Comparison of ENCODE assay signal across 9 mouse cellular contexts in the genomic region with DNA sequence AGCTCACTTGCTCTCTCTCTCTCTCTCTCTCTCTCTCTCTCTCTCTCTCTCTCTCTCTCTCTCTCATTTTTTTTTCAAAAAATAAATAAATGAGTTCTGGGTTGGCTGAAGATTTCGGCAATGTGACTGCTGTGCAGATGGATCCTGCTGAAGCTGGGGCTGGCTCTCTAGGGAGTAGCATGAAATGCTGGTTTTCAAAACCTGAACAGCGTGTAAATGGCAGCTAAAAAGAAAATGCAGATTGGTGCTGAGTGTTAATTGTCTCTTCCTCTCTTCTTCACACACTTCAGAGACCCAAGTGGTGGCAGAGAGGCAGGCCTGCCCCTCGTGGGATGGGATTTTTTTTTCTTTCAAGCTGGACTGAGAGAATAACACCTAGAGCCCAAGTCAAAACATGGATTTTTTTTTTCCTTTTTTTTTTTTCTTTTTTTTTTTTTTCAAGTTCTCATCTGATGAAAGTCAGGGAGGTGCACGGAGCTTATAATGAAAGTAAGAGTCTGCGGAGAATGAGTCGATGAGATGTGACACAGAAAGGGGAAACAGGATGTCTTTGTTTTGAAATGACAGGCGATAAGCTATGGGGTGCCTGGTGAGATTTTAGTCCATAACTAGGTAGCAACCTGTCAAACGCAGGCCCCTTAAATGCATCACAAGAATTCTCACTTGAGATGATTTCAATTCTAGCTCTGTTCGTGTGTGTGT. TPM values are rescaled to one million over a fixed set of nuclear protein-coding genes. Genes with fewer than 3 reads are reported as not detected.
A peak's percentile ranks its signal among the peaks of the same experiment; 100 is the strongest.
DNase-seq lines count a peak whose midpoint lies in the region; ATAC-seq and TF ChIP-seq lines count a peak whose summit lies in the region.
"Had no signal": no experiment of that assay in that cellular context is flagged by ENCODE, and none has a peak within 500 bp of the region (broad histone marks: within the 10 kb centered on the region; RNA-seq: fewer than 3 reads in every experiment).

No protein-coding gene starts in this region.

- no peak for DNase-seq in lung, postnatal 14 days
- peak; percentile 26 for DNase-seq in lung, postnatal 25 days (ENCODE audit: low spot score)
- peak; percentile 37 for DNase-seq in thymus, adult 2 months
- DNase-seq in ovary, postnatal 14 days (ENCODE audit: low spot score): no peak
- no peak for DNase-seq in adrenal gland, postnatal 14 days

- peak overlapping the region; percentile 51 for H3K4me2 ChIP-seq in lung, embryonic 15.5 days
- H3K4me2 ChIP-seq in forebrain, embryonic 15.5 days (replicated peaks): 0 out of 2 replicates have a peak overlapping the region, but pooled peaks have one; percentile 2

- no peak for TF ChIP-seq POLR2A in thymus, adult 2 months (IDR thresholded peaks at IDR 0.05; ENCODE audit: control insufficient read depth, extremely low read depth, insufficient read depth, low read length, poor library complexity)

- 23% methylated on average over 9 of the region's 9 CpGs for WGBS in lung, embryonic 15.5 days
- WGBS in forebrain, embryonic 15.5 days: 33% methylated on average over 9 of the region's 9 CpGs
- WGBS in thymus, adult 2 months: 14% methylated on average over 9 of the region's 9 CpGs

- peak overlapping the region; percentile 8; the same call in 1 of the 2 replicates for H3K4me3 ChIP-seq in lung, embryonic 15.5 days
- no peak overlapping the region for H3K4me3 ChIP-seq in forebrain, embryonic 15.5 days
- H3K4me3 ChIP-seq in thymus, adult 2 months (ENCODE audit: control insufficient read depth, insufficient read depth, low read length): peak overlapping the region; percentile 26; the same call in 1 of the 2 replicates

- no peaks in the 10 kb centered on the region for H3K27me3 ChIP-seq in lung, embryonic 15.5 days
- no peaks in the 10 kb centered on the region for H3K27me3 ChIP-seq in forebrain, embryonic 15.5 days
- no peaks in the 10 kb centered on the region for H3K27me3 ChIP-seq in thymus, adult 2 months (ENCODE audit: control insufficient read depth, insufficient read depth, low read length)

- no peak for TF ChIP-seq CTCF in thymus, adult 2 months (IDR thresholded peaks at IDR 0.05; ENCODE audit: borderline replicate concordance, control insufficient read depth, extremely low read depth, insufficient read depth, low read length, poor library complexity)

- no peak overlapping the region for H3K9ac ChIP-seq in lung, embryonic 15.5 days
- H3K9ac ChIP-seq in forebrain, embryonic 15.5 days (replicated peaks): no peak overlapping the region

- H3K27ac ChIP-seq in lung, embryonic 15.5 days: no peak overlapping the region
- H3K27ac ChIP-seq in forebrain, embryonic 15.5 days (replicated peaks): peak overlapping the region; percentile 67
- peak overlapping the region; percentile 96 for H3K27ac ChIP-seq in thymus, adult 2 months (ENCODE audit: control insufficient read depth, insufficient read depth, low read length)

- no peaks in the 10 kb centered on the region for H3K9me3 ChIP-seq in lung, embryonic 15.5 days
- H3K9me3 ChIP-seq in forebrain, embryonic 15.5 days: no peaks in the 10 kb centered on the region

- 0 out of 2 replicates have a peak, but pooled peaks cover 8% of the 10 kb centered on the region for H3K4me1 ChIP-seq in lung, embryonic 15.5 days
- H3K4me1 ChIP-seq in forebrain, embryonic 15.5 days: peaks cover 14% of the 10 kb centered on the region
- H3K4me1 ChIP-seq in thymus, adult 2 months (replicated peaks; ENCODE audit: control insufficient read depth, insufficient read depth, low read length): peaks cover 17% of the 10 kb centered on the region

- no peak for ATAC-seq in lung, embryonic 15.5 days (ENCODE audit: borderline replicate concordance, extremely low read depth, low FRiP score, low TSS enrichment)
- peak; percentile 77 for ATAC-seq in forebrain, embryonic 15.5 days (replicated peaks)
- ATAC-seq in cerebellum, adult (ENCODE audit: insufficient number of reproducible peaks, low FRiP score, low TSS enrichment): no peak

- H3K36me3 ChIP-seq in lung, embryonic 15.5 days: no peaks in the 10 kb centered on the region
- H3K36me3 ChIP-seq in forebrain, embryonic 15.5 days: no peaks in the 10 kb centered on the region
- no peaks in the 10 kb centered on the region for H3K36me3 ChIP-seq in thymus, adult 2 months (ENCODE audit: control insufficient read depth, insufficient read depth, low read length)

RNA-seq across cellular contexts. Expression of gene Drd3, which starts 44.2 kb away (rescaled TPM):
- not detected in 2 replicates for polyA plus RNA-seq in lung, embryonic 15.5 days (2015; fragmentation: Nextera tagmentation; extraction: Ambion mirVana)
- 0.20 TPM in 1 of 2 replicates, not detected in the other for polyA plus RNA-seq in forebrain, embryonic 15.5 days (2015; fragmentation: Nextera tagmentation; extraction: Ambion mirVana)
- not detected in 2 replicates for polyA plus RNA-seq in thymus, adult 2 months (2012; rRNA removed)
- total RNA-seq in adrenal gland, postnatal 14 days (2021): not detected in 2 replicates
- total RNA-seq: heart, postnatal 10 days had no signal

RNA-seq across cellular contexts. Expression of gene Tigit, which starts 45.6 kb away (rescaled TPM):
- 0.21 TPM in 1 of 2 replicates, not detected in the other for polyA plus RNA-seq in lung, embryonic 15.5 days (2015; fragmentation: Nextera tagmentation; extraction: Ambion mirVana)
- 0.20 TPM in 1 of 2 replicates, not detected in the other for polyA plus RNA-seq in forebrain, embryonic 15.5 days (2015; fragmentation: Nextera tagmentation; extraction: Ambion mirVana)
- 5.1 and 5.2 TPM in 2 replicates for polyA plus RNA-seq in thymus, adult 2 months (2012; rRNA removed)
- total RNA-seq in adrenal gland, postnatal 14 days (2021): 0.41 TPM in 1 of 2 replicates, not detected in the other
- total RNA-seq: heart, postnatal 10 days had no signal

Comparison
In these comparisons a context has a peak if more than half of its experiments do, and no peak if none do; other contexts are left out.
1. DNase-seq: peak in lung, postnatal 25 days (single experiment) and thymus, adult 2 months (single experiment); none in lung, postnatal 14 days (single experiment), ovary, postnatal 14 days (single experiment) and adrenal gland, postnatal 14 days (single experiment).